Mouse (Mus musculus): ENCODE results near the gene Slc24a5. TPM values are rescaled to one million over a fixed set of nuclear protein-coding genes. Genes with fewer than 3 reads are reported as not detected.
"Not testable (repeated sequence)": the region's sequence is repeated elsewhere in the genome, so short reads cannot be mapped to it uniquely, and the experiment has no call there.

Gene Slc24a5
- polyA plus RNA-seq, 1 experiment from 2014 or later, result 11.4 TPM

GRCm38 (mm10) chr2:125061451-125061850 is 6.5 kb upstream of the Slc24a5 start:
- no peak for ATAC-seq (ENCODE audit: insufficient number of reproducible peaks, low FRiP score, low TSS enrichment, low read depth)
- H3K4me2 ChIP-seq (replicated peaks), result no peak overlapping the region
- H3K4me3 ChIP-seq (replicated peaks), result no peak overlapping the region
- no peaks in the 10 kb centered on the region for H3K36me3 ChIP-seq
- H3K9me3 ChIP-seq (replicated peaks), result no peaks in the 10 kb centered on the region
- 87% methylated on average over 7 of the region's 7 CpGs for WGBS
- no peak overlapping the region for H3K27ac ChIP-seq (replicated peaks)
- H3K4me1 ChIP-seq, result no peaks in the 10 kb centered on the region
- no peaks in the 10 kb centered on the region for H3K27me3 ChIP-seq
- no peak overlapping the region for H3K9ac ChIP-seq

DNA sequence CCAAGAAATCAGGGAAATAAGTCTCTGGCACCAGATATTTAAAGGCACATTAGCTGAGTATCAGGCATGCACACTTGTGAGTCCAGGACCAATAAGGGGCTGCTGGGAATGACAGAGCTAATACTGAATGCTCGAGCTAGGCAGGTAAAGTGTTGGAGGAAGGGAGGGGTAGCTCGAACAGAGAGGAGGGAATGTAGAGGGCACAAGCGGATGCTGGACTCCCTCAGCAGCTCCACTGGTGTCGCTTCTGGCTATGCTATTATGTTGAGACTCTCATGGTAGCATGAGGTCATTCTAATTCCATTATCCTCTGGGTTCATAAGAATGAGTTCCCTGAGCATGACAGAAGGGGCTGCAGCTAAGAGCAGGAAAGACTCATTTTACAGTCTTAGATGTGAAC is 5.0 kb upstream of the Slc24a5 start:
- no peaks in the 10 kb centered on the region for H3K4me1 ChIP-seq
- H3K36me3 ChIP-seq, result no peaks in the 10 kb centered on the region
- no peak overlapping the region for H3K4me3 ChIP-seq (replicated peaks)
- no peak overlapping the region for H3K4me2 ChIP-seq (replicated peaks)
- WGBS, result 51% methylated on average over 4 of the region's 4 CpGs
- no peak overlapping the region for H3K9ac ChIP-seq
- H3K9me3 ChIP-seq (replicated peaks), result no peaks in the 10 kb centered on the region
- no peak for ATAC-seq (ENCODE audit: insufficient number of reproducible peaks, low FRiP score, low TSS enrichment, low read depth)
- no peak overlapping the region for H3K27ac ChIP-seq (replicated peaks)
- no peaks in the 10 kb centered on the region for H3K27me3 ChIP-seq

- 85% methylated on average over 7 of the region's 7 CpGs for WGBS
- no peak for ATAC-seq (ENCODE audit: insufficient number of reproducible peaks, low FRiP score, low TSS enrichment, low read depth)
- H3K36me3 ChIP-seq, result no peaks in the 10 kb centered on the region
- H3K27ac ChIP-seq (replicated peaks), result no peak overlapping the region
- no peaks in the 10 kb centered on the region for H3K27me3 ChIP-seq
- no peak overlapping the region for H3K9ac ChIP-seq
- no peaks in the 10 kb centered on the region for H3K4me1 ChIP-seq
- no peaks in the 10 kb centered on the region for H3K9me3 ChIP-seq (replicated peaks)
- H3K4me2 ChIP-seq (replicated peaks), result no peak overlapping the region
- no peak overlapping the region for H3K4me3 ChIP-seq (replicated peaks)
Observed at GRCm38 (mm10) chr2:125067373-125067772, 551 bp upstream of the Slc24a5 start.

DNA sequence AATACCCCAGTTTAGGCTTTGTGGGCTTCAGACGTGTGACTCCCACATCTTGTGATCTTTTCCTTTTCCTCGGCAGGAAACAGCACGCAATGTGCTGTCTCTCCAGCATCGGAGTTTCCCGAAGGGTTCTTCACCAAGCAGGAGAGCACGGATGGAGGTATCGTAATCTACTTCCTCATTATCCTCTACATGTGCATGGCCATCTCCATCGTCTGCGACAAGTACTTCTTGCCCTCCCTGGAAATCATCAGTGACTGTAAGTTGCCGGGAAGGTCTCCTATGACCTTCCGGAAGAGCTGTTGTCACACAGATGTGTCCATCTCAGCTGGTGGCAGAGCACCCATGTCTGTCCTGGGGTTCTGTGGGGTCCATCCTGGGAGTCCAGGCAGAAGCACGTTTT is 772 bp downstream of the Slc24a5 start:
- Histone ChIP-seq H3K9me3 (replicated peaks) (no peaks in the 10 kb centered on the region), H3K27me3 (no peaks in the 10 kb centered on the region)
- ATAC-seq (ENCODE audit: insufficient number of reproducible peaks, low FRiP score, low TSS enrichment, low read depth), result no peak

DNA sequence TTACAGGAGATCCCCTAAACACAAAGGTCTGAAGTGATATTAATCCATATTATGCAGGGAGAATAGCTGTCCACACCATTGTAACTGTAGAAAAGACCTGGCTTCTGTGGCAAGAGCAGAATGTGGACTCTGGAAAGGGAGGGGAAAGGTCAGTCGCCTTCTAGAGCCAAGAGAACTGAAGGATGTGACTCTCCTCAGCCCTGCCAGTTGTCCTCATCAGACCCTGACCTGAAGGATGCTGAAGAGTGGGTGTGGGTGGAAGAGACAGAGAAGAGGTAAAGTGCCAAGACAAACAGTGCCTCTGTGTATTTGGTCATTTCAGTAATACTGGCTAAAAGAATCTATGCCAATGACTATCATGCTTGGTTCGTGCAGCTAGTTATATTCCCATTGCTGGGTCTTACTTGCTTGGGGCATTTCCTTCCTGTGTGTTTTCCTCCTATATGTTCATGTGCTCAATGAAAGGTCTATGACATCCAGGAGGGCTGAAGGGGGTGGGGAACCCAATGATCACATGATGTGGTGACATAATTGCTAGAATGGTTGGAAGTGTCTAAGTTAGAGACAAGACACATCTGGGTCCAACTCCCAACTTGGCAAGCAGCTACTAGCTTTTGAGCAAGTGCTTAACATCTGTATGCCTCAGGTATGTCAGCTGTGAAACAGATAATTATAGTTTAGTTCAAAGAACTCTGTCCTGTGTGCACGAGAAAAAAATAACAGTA is 5.3 kb downstream of the Slc24a5 start:
- Histone ChIP-seq H3K9ac (no peak overlapping the region), H3K4me3 (replicated peaks) (no peak overlapping the region), H3K27ac (replicated peaks) (no peak overlapping the region), H3K27me3 (no peaks in the 10 kb centered on the region), H3K36me3 (no peaks in the 10 kb centered on the region), H3K9me3 (replicated peaks) (no peaks in the 10 kb centered on the region), H3K4me1 (no peaks in the 10 kb centered on the region), H3K4me2 (replicated peaks) (no peak overlapping the region)
- 69% methylated on average over 3 of the region's 3 CpGs for WGBS
- ATAC-seq (ENCODE audit: insufficient number of reproducible peaks, low FRiP score, low TSS enrichment, low read depth), result no peak

More for the DNA sequence above, 772 bp downstream of the Slc24a5 start:
- Histone ChIP-seq H3K36me3 (no peaks in the 10 kb centered on the region), H3K9ac (no peak overlapping the region), H3K4me1 (no peaks in the 10 kb centered on the region), H3K4me2 (replicated peaks) (no peak overlapping the region), H3K27ac (replicated peaks) (no peak overlapping the region), H3K4me3 (replicated peaks) (no peak overlapping the region)
- WGBS, result 85% methylated on average over 12 of the region's 12 CpGs

- no peak overlapping the region for H3K4me2 ChIP-seq (replicated peaks)
- H3K27ac ChIP-seq (replicated peaks), result no peak overlapping the region
- no peak overlapping the region for H3K4me3 ChIP-seq (replicated peaks)
- H3K27me3 ChIP-seq, result no peaks in the 10 kb centered on the region
- H3K36me3 ChIP-seq, result peaks cover 21% of the 10 kb centered on the region
- no peak overlapping the region for H3K9ac ChIP-seq
- ATAC-seq (ENCODE audit: insufficient number of reproducible peaks, low FRiP score, low TSS enrichment, low read depth), result no peak
- WGBS, result 17% methylated on average over 1 of the region's 1 CpGs
- no peaks in the 10 kb centered on the region for H3K9me3 ChIP-seq (replicated peaks)
- H3K4me1 ChIP-seq, result no peaks in the 10 kb centered on the region
Observed at GRCm38 (mm10) chr2:125083879-125084278, 16.0 kb downstream of the Slc24a5 start.

DNA sequence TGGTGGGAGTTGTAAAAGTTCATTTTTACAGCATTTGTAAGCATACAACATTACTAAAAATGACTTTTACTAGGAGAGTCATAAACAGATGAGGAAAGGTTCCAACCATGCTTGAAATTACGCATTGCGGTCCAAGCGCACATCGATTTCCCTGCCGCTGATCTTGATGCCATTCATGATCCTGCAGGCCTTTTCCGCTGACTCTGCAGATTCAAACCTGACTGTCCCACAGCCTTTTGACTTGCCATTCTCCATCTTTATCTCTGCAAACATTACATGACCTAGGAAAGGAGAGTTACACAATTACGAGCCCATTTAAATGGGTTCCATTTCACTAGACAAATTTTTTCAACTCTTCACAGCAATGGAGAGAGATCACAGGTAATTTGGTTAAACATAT is 20.8 kb downstream of the Slc24a5 start:
- H3K9ac ChIP-seq, result no peak overlapping the region
- H3K4me1 ChIP-seq, result no peaks in the 10 kb centered on the region
- H3K27ac ChIP-seq (replicated peaks), result no peak overlapping the region
- peaks cover 28% of the 10 kb centered on the region for H3K36me3 ChIP-seq
- H3K27me3 ChIP-seq, result no peaks in the 10 kb centered on the region
- H3K9me3 ChIP-seq (replicated peaks), result no peaks in the 10 kb centered on the region
- no peak for ATAC-seq (ENCODE audit: insufficient number of reproducible peaks, low FRiP score, low TSS enrichment, low read depth)
- WGBS, result 96% methylated on average over 7 of the region's 7 CpGs
- no peak overlapping the region for H3K4me3 ChIP-seq (replicated peaks)
- no peak overlapping the region for H3K4me2 ChIP-seq (replicated peaks)

- peaks cover 33% of the 10 kb centered on the region for H3K36me3 ChIP-seq
- not testable (repeated sequence) for H3K27ac ChIP-seq (replicated peaks); H3K4me1 ChIP-seq; H3K27me3 ChIP-seq; H3K9me3 ChIP-seq (replicated peaks); H3K4me3 ChIP-seq (replicated peaks); ATAC-seq (ENCODE audit: insufficient number of reproducible peaks, low FRiP score, low TSS enrichment, low read depth); H3K9ac ChIP-seq; H3K4me2 ChIP-seq (replicated peaks)
- 85% methylated on average over 3 of the region's 3 CpGs for WGBS
Observed at GRCm38 (mm10) chr2:125092123-125092522, 24.2 kb downstream of the Slc24a5 start.

- not testable (repeated sequence) for H3K9ac ChIP-seq; H3K4me2 ChIP-seq (replicated peaks); H3K4me3 ChIP-seq (replicated peaks); H3K9me3 ChIP-seq (replicated peaks); H3K27ac ChIP-seq (replicated peaks); ATAC-seq (ENCODE audit: insufficient number of reproducible peaks, low FRiP score, low TSS enrichment, low read depth); H3K27me3 ChIP-seq; H3K4me1 ChIP-seq
- peaks cover 47% of the 10 kb centered on the region for H3K36me3 ChIP-seq
- WGBS, result 93% methylated on average over 13 of the region's 13 CpGs
Observed at GRCm38 (mm10) chr2:125104491-125104890, 36.6 kb downstream of the Slc24a5 start.

DNA sequence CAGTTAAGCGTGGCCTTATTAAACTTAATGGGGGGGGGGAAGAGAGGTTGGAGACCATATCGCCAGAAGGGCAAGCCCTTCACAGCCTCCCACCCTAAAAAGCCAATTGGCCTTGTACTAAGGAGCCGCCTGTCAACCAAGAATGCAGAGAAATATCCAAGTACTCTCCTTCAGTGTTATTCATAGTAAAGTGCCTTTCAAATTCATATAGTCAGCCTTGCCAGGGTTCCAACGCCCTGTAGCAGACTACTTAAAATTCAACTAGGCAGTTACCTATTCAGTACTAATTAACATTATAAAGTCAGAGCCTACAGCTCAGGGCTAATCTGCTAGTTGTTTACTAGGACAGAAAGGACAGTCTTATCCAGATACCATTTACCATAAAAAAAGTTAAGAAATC is 38.6 kb downstream of the Slc24a5 start:
- 96% methylated on average over 4 of the region's 4 CpGs for WGBS
- H3K4me2 ChIP-seq (replicated peaks); H3K9ac ChIP-seq; H3K4me3 ChIP-seq (replicated peaks); H3K27ac ChIP-seq (replicated peaks); H3K27me3 ChIP-seq; ATAC-seq (ENCODE audit: insufficient number of reproducible peaks, low FRiP score, low TSS enrichment, low read depth); H3K9me3 ChIP-seq (replicated peaks); H3K4me1 ChIP-seq: not testable (repeated sequence)
- peaks cover 40% of the 10 kb centered on the region for H3K36me3 ChIP-seq

- no peak for ATAC-seq (ENCODE audit: insufficient number of reproducible peaks, low FRiP score, low TSS enrichment, low read depth)
- 79% methylated on average over 6 of the region's 6 CpGs for WGBS
- no peaks in the 10 kb centered on the region for H3K27me3 ChIP-seq
- H3K9me3 ChIP-seq (replicated peaks), result no peaks in the 10 kb centered on the region
- no peak overlapping the region for H3K9ac ChIP-seq
- peaks cover 11% of the 10 kb centered on the region; the same call in 1 of the 2 replicates for H3K36me3 ChIP-seq
- no peaks in the 10 kb centered on the region for H3K4me1 ChIP-seq
- no peak overlapping the region for H3K4me2 ChIP-seq (replicated peaks)
- no peak overlapping the region for H3K4me3 ChIP-seq (replicated peaks)
- H3K27ac ChIP-seq (replicated peaks), result no peak overlapping the region
Observed at GRCm38 (mm10) chr2:125119381-125120110, 51.6 kb downstream of the Slc24a5 start.

GRCm38 (mm10) chr2:125122288-125122623 is 54.3 kb downstream of the Slc24a5 start:
- peak overlapping the region; percentile 89 for H3K27ac ChIP-seq (replicated peaks)
- H3K4me3 ChIP-seq (replicated peaks), result peak overlapping the region; percentile 77
- no peaks in the 10 kb centered on the region for H3K4me1 ChIP-seq
- H3K9me3 ChIP-seq (replicated peaks), result no peaks in the 10 kb centered on the region
- peak overlapping the region; percentile 68 for H3K4me2 ChIP-seq (replicated peaks)
- peak overlapping the region; percentile 76 for H3K9ac ChIP-seq
- no peak for ATAC-seq (ENCODE audit: insufficient number of reproducible peaks, low FRiP score, low TSS enrichment, low read depth)
- H3K36me3 ChIP-seq, result no peaks in the 10 kb centered on the region
- WGBS, result 4% methylated on average over 4 of the region's 4 CpGs
- H3K27me3 ChIP-seq, result no peaks in the 10 kb centered on the region
